ENCODE assay signal across 22 mouse cellular contexts in genomic region chr5:118655966-118656365, GRCm38 (mm10).
DNase-seq lines count a peak whose midpoint lies in the region; ATAC-seq lines count a peak whose summit lies in the region.
"Had no signal": no experiment of that assay in that cellular context is flagged by ENCODE, and none has a peak within 500 bp of the region (broad histone marks: within the 10 kb centered on the region; RNA-seq: fewer than 3 reads in every experiment).

No protein-coding gene starts in this region.

- H3K9me3 ChIP-seq in embryonic facial prominence, embryonic 15.5 days (replicated peaks), result no peaks in the 10 kb centered on the region
- H3K9me3 ChIP-seq in embryonic facial prominence, embryonic 10.5 days, result no peaks in the 10 kb centered on the region
- no peaks in the 10 kb centered on the region for H3K9me3 ChIP-seq in kidney, embryonic 15.5 days (replicated peaks)
- H3K9me3 ChIP-seq in neural tube, embryonic 13.5 days, result no peaks in the 10 kb centered on the region
- H3K9me3 ChIP-seq in neural tube, embryonic 15.5 days (replicated peaks), result no peaks in the 10 kb centered on the region
- H3K9me3 ChIP-seq: forebrain, embryonic 15.5 days; limb, embryonic 12.5 days; liver, embryonic 15.5 days; stomach, embryonic 15.5 days had no signal

- H3K4me3 ChIP-seq in embryonic facial prominence, embryonic 15.5 days (replicated peaks), result no peak overlapping the region
- H3K4me3 ChIP-seq in embryonic facial prominence, embryonic 10.5 days, result no peak overlapping the region
- no peak overlapping the region for H3K4me3 ChIP-seq in kidney, embryonic 15.5 days (replicated peaks)
- no peak overlapping the region for H3K4me3 ChIP-seq in neural tube, embryonic 13.5 days
- no peak overlapping the region for H3K4me3 ChIP-seq in neural tube, embryonic 15.5 days (replicated peaks)
- H3K4me3 ChIP-seq: forebrain, embryonic 15.5 days; limb, embryonic 12.5 days; liver, embryonic 15.5 days; stomach, embryonic 15.5 days had no signal

- 0 out of 2 replicates have a peak overlapping the region, but pooled peaks have one; percentile 11 for H3K27ac ChIP-seq in embryonic facial prominence, embryonic 15.5 days (replicated peaks)
- H3K27ac ChIP-seq in embryonic facial prominence, embryonic 10.5 days (replicated peaks), result no peak overlapping the region
- H3K27ac ChIP-seq in kidney, embryonic 15.5 days, result peak overlapping the region; percentile 62
- 0 out of 2 replicates have a peak overlapping the region, but pooled peaks have one; percentile 30 for H3K27ac ChIP-seq in neural tube, embryonic 13.5 days (replicated peaks)
- no peak overlapping the region; the same call in 1 of the 2 replicates for H3K27ac ChIP-seq in neural tube, embryonic 15.5 days (replicated peaks)
- H3K27ac ChIP-seq: forebrain, embryonic 15.5 days; limb, embryonic 12.5 days; liver, embryonic 15.5 days; stomach, embryonic 15.5 days had no signal

- DNase-seq in embryonic facial prominence, embryonic 10.5 days (ENCODE audit: low spot score), result no peak
- no peak for DNase-seq in kidney, adult 8-10 months
- DNase-seq in thymus, postnatal 36 days, result no peak
- no peak for DNase-seq in adrenal gland, adult (ENCODE audit: inconsistent age in 2 of 2, low spot score in 1 of 2)
- DNase-seq: adrenal gland, adult 2 months; cerebellum, adult 11-12 months; cerebellum, postnatal 36 days; gastrocnemius, postnatal 36 days; kidney, adult 2 months; kidney, postnatal 36 days; spleen, adult 18-20 months; thymus, adult 2 months had no signal

- 67% methylated on average over 6 of the region's 6 CpGs for WGBS in embryonic facial prominence, embryonic 15.5 days
- 85% methylated on average over 6 of the region's 6 CpGs for WGBS in embryonic facial prominence, embryonic 10.5 days
- WGBS in kidney, embryonic 15.5 days, result 64% methylated on average over 6 of the region's 6 CpGs
- 87% methylated on average over 6 of the region's 6 CpGs for WGBS in neural tube, embryonic 13.5 days
- 83% methylated on average over 6 of the region's 6 CpGs for WGBS in neural tube, embryonic 15.5 days

- H3K4me2 ChIP-seq in embryonic facial prominence, embryonic 15.5 days (replicated peaks), result no peak overlapping the region
- no peak overlapping the region for H3K4me2 ChIP-seq in kidney, embryonic 15.5 days
- no peak overlapping the region for H3K4me2 ChIP-seq in neural tube, embryonic 13.5 days
- no peak overlapping the region for H3K4me2 ChIP-seq in neural tube, embryonic 15.5 days
- H3K4me2 ChIP-seq: forebrain, embryonic 15.5 days; limb, embryonic 12.5 days; liver, embryonic 15.5 days; stomach, embryonic 15.5 days had no signal

- ATAC-seq in embryonic facial prominence, embryonic 15.5 days (ENCODE audit: insufficient number of reproducible peaks, low FRiP score, low TSS enrichment, low read depth), result no peak
- no peak for ATAC-seq in kidney, embryonic 15.5 days (replicated peaks; ENCODE audit: low FRiP score)
- ATAC-seq in neural tube, embryonic 13.5 days (ENCODE audit: low read depth), result no peak
- no peak for ATAC-seq in neural tube, embryonic 15.5 days (ENCODE audit: low FRiP score)
- ATAC-seq: forebrain, embryonic 15.5 days; hindbrain, embryonic 16.5 days; midbrain, embryonic 16.5 days had no signal

- peaks cover 46% of the 10 kb centered on the region for H3K4me1 ChIP-seq in embryonic facial prominence, embryonic 15.5 days
- H3K4me1 ChIP-seq in embryonic facial prominence, embryonic 10.5 days, result peaks cover 36% of the 10 kb centered on the region
- H3K4me1 ChIP-seq in kidney, embryonic 15.5 days, result peaks cover 29% of the 10 kb centered on the region
- peaks cover 63% of the 10 kb centered on the region for H3K4me1 ChIP-seq in neural tube, embryonic 13.5 days (replicated peaks)
- H3K4me1 ChIP-seq in neural tube, embryonic 15.5 days, result peaks cover 24% of the 10 kb centered on the region

- H3K27me3 ChIP-seq in embryonic facial prominence, embryonic 15.5 days, result no peaks in the 10 kb centered on the region
- H3K27me3 ChIP-seq in embryonic facial prominence, embryonic 10.5 days (replicated peaks; ENCODE audit: low read depth, poor library complexity, severe bottlenecking), result no peaks in the 10 kb centered on the region
- no peaks in the 10 kb centered on the region for H3K27me3 ChIP-seq in kidney, embryonic 15.5 days
- H3K27me3 ChIP-seq in neural tube, embryonic 13.5 days, result no peaks in the 10 kb centered on the region
- H3K27me3 ChIP-seq in neural tube, embryonic 15.5 days (replicated peaks), result no peaks in the 10 kb centered on the region
- H3K27me3 ChIP-seq: forebrain, embryonic 15.5 days; limb, embryonic 12.5 days; liver, embryonic 15.5 days; stomach, embryonic 15.5 days had no signal

- no peaks in the 10 kb centered on the region for H3K36me3 ChIP-seq in embryonic facial prominence, embryonic 15.5 days
- no peaks in the 10 kb centered on the region for H3K36me3 ChIP-seq in embryonic facial prominence, embryonic 10.5 days (replicated peaks)
- H3K36me3 ChIP-seq in kidney, embryonic 15.5 days, result no peaks in the 10 kb centered on the region
- no peaks in the 10 kb centered on the region for H3K36me3 ChIP-seq in neural tube, embryonic 13.5 days
- H3K36me3 ChIP-seq in neural tube, embryonic 15.5 days, result no peaks in the 10 kb centered on the region
- H3K36me3 ChIP-seq: forebrain, embryonic 15.5 days; limb, embryonic 12.5 days; stomach, embryonic 15.5 days had no signal

- no peak overlapping the region for H3K9ac ChIP-seq in embryonic facial prominence, embryonic 15.5 days
- H3K9ac ChIP-seq in kidney, embryonic 15.5 days, result no peak overlapping the region
- H3K9ac ChIP-seq in neural tube, embryonic 13.5 days, result no peak overlapping the region
- H3K9ac ChIP-seq in neural tube, embryonic 15.5 days (replicated peaks), result no peak overlapping the region
- H3K9ac ChIP-seq: forebrain, embryonic 15.5 days; limb, embryonic 12.5 days; liver, embryonic 15.5 days; stomach, embryonic 15.5 days had no signal

Comparison
In these comparisons a context has a peak if more than half of its experiments do, and no peak if none do; other contexts are left out.
1. H3K27ac ChIP-seq: peak in embryonic facial prominence, embryonic 15.5 days (single experiment), kidney, embryonic 15.5 days (single experiment) and neural tube, embryonic 13.5 days (single experiment); none in embryonic facial prominence, embryonic 10.5 days (single experiment) and neural tube, embryonic 15.5 days (single experiment).